7 mouse cellular contexts compared by ENCODE assay signal in the genomic region with DNA sequence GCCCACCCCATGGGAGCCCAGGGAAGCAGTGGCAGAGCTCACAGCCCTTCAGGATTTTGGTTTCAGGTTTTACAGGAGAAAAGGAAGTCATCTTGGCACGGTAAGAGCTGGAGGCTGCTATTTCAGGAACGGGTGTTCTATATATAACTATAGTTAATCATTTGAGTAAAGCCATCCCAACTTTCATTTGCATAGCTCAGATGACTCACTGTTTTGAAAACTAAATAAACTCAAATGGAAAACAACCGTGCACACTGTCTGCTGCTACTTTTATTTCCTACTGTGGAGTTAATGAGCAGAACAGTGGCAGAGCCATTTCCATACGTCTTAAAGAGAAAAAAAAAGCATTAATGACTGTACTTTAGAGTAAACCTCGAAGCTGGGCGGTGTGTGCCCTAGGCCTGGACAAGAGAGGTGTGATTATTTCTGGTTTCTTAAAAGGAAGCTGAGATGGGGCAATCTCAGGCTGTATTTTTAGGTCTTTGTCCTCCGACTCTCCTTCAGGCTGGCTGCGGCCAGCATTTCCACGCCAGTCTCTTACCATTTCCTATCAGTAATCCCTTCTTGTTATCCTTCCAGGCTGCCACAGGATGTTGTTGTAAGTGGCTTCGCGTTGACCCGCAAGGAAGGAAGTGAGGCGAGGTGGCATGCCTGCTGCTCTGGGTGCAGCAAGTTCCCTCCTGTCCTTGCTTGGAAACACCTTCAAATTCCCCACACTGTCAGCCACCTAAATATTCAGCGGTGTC. TPM values are rescaled to one million over a fixed set of nuclear protein-coding genes. Genes with fewer than 3 reads are reported as not detected.
DNase-seq lines count a peak whose midpoint lies in the region; ATAC-seq lines count a peak whose summit lies in the region.

No protein-coding gene starts in this region.

- peak overlapping the region; percentile 49; the same call in 1 of the 2 replicates for H3K27ac ChIP-seq in neural tube, embryonic 13.5 days (replicated peaks)
- no peak overlapping the region; the same call in 1 of the 2 replicates for H3K27ac ChIP-seq in embryonic facial prominence, embryonic 14.5 days (replicated peaks; ENCODE audit: low read depth, low read length)
- peak overlapping the region; percentile 7 for H3K27ac ChIP-seq in kidney, embryonic 15.5 days

- 64% methylated on average over 14 of the region's 14 CpGs for WGBS in neural tube, embryonic 13.5 days
- 47% methylated on average over 14 of the region's 14 CpGs for WGBS in embryonic facial prominence, embryonic 14.5 days
- 50% methylated on average over 14 of the region's 14 CpGs for WGBS in kidney, embryonic 15.5 days

- no peak for ATAC-seq in neural tube, embryonic 13.5 days (ENCODE audit: low read depth)
- no peak for ATAC-seq in embryonic facial prominence, embryonic 14.5 days (ENCODE audit: low read depth)
- ATAC-seq in kidney, embryonic 15.5 days (replicated peaks; ENCODE audit: low FRiP score): no peak

- H3K4me3 ChIP-seq in neural tube, embryonic 13.5 days: no peak overlapping the region
- no peak overlapping the region for H3K4me3 ChIP-seq in embryonic facial prominence, embryonic 14.5 days (ENCODE audit: low read depth, low read length)
- H3K4me3 ChIP-seq in kidney, embryonic 15.5 days (replicated peaks): no peak overlapping the region

- no peak overlapping the region for H3K4me2 ChIP-seq in neural tube, embryonic 13.5 days
- H3K4me2 ChIP-seq in embryonic facial prominence, embryonic 14.5 days (ENCODE audit: low read depth, low read length): 0 out of 2 replicates have a peak overlapping the region, but pooled peaks have one; percentile 11
- H3K4me2 ChIP-seq in kidney, embryonic 15.5 days: no peak overlapping the region

- H3K9ac ChIP-seq in neural tube, embryonic 13.5 days: no peak overlapping the region
- no peak overlapping the region for H3K9ac ChIP-seq in embryonic facial prominence, embryonic 14.5 days (ENCODE audit: low read depth, low read length)
- no peak overlapping the region for H3K9ac ChIP-seq in kidney, embryonic 15.5 days

- H3K9me3 ChIP-seq in neural tube, embryonic 13.5 days: no peaks in the 10 kb centered on the region
- no peaks in the 10 kb centered on the region for H3K9me3 ChIP-seq in embryonic facial prominence, embryonic 14.5 days (ENCODE audit: control insufficient read depth, low read length)
- H3K9me3 ChIP-seq in kidney, embryonic 15.5 days (replicated peaks): no peaks in the 10 kb centered on the region

- peaks cover 47% of the 10 kb centered on the region for H3K4me1 ChIP-seq in neural tube, embryonic 13.5 days (replicated peaks)
- H3K4me1 ChIP-seq in embryonic facial prominence, embryonic 14.5 days (ENCODE audit: control insufficient read depth, insufficient read depth, low read length): peaks cover 52% of the 10 kb centered on the region
- H3K4me1 ChIP-seq in kidney, embryonic 15.5 days: peaks cover 49% of the 10 kb centered on the region

- H3K36me3 ChIP-seq in neural tube, embryonic 13.5 days: no peaks in the 10 kb centered on the region
- peaks cover 5% of the 10 kb centered on the region; the same call in 1 of the 2 replicates for H3K36me3 ChIP-seq in embryonic facial prominence, embryonic 14.5 days (ENCODE audit: control insufficient read depth, insufficient read depth, low read length)
- no peaks in the 10 kb centered on the region for H3K36me3 ChIP-seq in kidney, embryonic 15.5 days

- peaks cover 37% of the 10 kb centered on the region for H3K27me3 ChIP-seq in neural tube, embryonic 13.5 days
- no peaks in the 10 kb centered on the region for H3K27me3 ChIP-seq in embryonic facial prominence, embryonic 14.5 days (replicated peaks; ENCODE audit: control insufficient read depth, insufficient read depth, low read length)
- no peaks in the 10 kb centered on the region for H3K27me3 ChIP-seq in kidney, embryonic 15.5 days

- DNase-seq in neural tube, embryonic 10.5 days (ENCODE audit: extremely low spot score, low spot score): no peak
- peak; percentile 57 for DNase-seq in embryonic facial prominence, embryonic 14.5 days (ENCODE audit: low spot score)
- peak; percentile 13 for DNase-seq in skeletal muscle tissue, adult 2 months (ENCODE audit: low read depth, low spot score)
- DNase-seq in gastrocnemius, postnatal 10 days: no peak
- no peak for DNase-seq in adrenal gland, adult 18-20 months (ENCODE audit: low spot score in 2 of 2)

RNA-seq across cellular contexts. Expression of a gene that starts 29.2 kb away (rescaled TPM):
- 7.7 and 12.3 TPM in 2 replicates for polyA plus RNA-seq in neural tube, embryonic 13.5 days (2015; fragmentation: Nextera tagmentation; extraction: Ambion mirVana)
- polyA plus RNA-seq in embryonic facial prominence, embryonic 14.5 days (2014; fragmentation: Nextera tagmentation; extraction: Ambion mirVana): 25.9 and 32.2 TPM in 2 replicates
- 25.6 and 26.2 TPM in 2 replicates for polyA plus RNA-seq in kidney, embryonic 15.5 days (2015; fragmentation: Nextera tagmentation; extraction: Ambion mirVana)
- total RNA-seq in gastrocnemius, postnatal 10 days (2021): 1 to 10 TPM in 1 of 2 experiments, under 1 TPM in 1; 0.28 to 1.1 TPM
- 10 to 100 TPM in 1 of 2 experiments, 1 to 10 TPM in 1; 7.3 to 10.1 TPM for total RNA-seq in adrenal gland, adult 18-20 months (2021)

Comparison
In these comparisons a context has a peak if more than half of its experiments do, and no peak if none do; other contexts are left out.
1. DNase-seq: peak in embryonic facial prominence, embryonic 14.5 days (single experiment) and skeletal muscle tissue, adult 2 months (single experiment); none in neural tube, embryonic 10.5 days (single experiment), gastrocnemius, postnatal 10 days (single experiment) and adrenal gland, adult 18-20 months (0 of 2).